Mouse (Mus musculus): ENCODE results near the gene Ptdss2. TPM values are rescaled to one million over a fixed set of nuclear protein-coding genes. Genes with fewer than 3 reads are reported as not detected.

Ptdss2 gene
- 179 TPM for polyA plus RNA-seq (2014; fragmentation: Illumina TruSeq; extraction: RNeasy Lipid Tissue Mini Kit (QIAGEN cat#74804); ENCODE audit: low read depth, low replicate concordance)

DNA sequence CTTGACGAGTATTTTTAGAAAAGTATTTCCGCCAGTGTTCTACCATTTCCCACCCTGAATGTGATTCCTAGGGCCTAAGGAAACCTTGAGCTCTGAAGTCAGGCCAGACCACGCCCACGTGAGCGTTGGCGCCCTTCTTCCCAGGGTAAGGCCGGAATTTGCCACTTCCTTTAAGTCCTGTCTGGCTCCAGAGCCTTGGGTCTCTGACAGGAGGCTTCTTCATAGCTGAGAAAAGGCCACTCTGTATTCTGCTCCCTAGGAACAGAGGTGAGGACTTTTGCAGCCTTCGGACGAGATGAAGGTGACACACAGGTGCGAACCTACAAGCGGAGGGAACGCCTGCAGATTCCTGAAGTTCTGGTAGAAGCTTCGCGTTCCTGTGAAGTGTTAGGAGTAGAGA is at the start of gene Ptdss2:
TSS of gene Ptdss2 (plus strand) at position 138 of the 400 bp plus-strand sequence.

DNA sequence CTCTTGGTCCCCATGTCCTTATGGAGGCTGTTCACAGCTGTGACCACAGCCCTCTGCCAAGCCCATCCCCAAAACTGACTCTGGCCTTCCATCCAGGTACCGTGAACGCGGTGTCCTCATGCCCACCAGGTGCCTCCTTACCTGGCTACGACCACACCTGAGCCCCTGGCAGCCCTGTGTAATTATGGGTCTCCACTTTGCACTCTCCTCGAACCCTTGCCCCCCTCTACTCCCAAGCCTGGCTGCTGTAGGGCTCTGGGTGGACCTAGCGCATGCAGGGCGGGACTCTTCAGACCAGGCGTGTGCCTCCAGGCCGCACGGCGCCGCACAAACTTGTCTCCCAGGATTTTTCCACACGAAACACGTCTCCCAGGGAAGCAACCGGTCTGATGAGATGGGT is 44.3 kb upstream of the Ptdss2 start, which contains the start of gene Pkp3:
TSS of gene Pkp3 (plus strand) at position 378 of the 400 bp plus-strand sequence.

DNA sequence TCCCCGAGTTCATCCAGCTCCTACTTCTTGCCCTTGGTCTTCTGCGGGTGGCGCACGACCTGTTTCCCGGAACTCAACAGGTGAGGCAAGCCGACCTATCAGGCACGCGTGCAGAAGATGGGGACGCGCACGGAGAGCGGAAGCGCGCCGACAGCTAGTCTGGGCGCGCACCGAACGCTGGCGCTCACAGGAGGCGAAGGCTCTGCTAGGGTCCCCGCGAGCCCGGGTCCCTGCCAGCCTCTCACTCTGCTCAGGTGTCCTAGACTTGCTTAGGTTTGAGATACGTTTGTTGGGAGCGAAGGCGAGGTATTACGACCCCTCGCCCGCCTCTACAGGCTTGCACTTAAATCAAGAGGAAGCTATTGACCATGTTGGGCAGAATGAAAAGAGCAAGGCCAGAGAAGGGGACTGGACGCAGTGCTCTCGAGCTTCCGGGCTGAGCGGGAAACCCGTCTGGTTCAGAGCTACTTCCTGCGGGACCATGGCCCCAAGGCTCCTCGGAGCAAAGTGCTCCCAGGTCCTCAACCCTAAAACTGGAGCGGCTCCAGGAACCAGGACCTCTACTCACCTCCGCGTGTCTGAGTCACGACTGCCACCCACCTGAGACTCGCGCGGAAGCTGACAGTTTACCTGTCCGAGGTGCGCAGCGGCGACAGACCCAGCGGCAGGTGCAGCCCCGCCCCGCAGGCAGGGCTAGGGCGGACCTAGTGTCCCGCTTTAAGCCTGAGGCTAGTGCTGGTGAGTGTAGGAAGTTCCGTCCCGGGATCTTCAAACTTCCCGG is 22.1 kb upstream of the Ptdss2 start, which contains the start of gene Sigirr:
TSS of gene Sigirr (minus strand) at position 662 of the 781 bp plus-strand sequence.

DNA sequence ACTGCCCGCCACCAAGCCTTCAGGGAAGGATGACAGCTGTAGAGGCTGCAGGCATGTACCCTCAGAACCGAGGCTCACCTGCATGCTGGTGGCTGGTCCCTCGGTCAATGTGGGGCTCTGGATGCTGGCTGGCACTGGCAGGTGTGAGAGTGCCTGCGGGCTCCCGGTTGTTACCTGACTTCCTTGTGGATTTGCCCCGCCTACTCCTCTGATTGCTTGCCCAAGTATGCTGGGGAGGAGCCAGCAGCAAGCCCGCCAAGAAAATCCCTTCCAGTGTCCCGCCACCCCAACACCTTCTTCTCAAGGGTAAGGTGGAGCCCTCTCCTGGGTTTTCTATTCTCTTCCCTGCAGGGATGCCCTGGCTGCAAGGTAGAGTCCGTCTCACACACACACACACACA is 4.5 kb upstream of the Ptdss2 start, which contains the start of gene Ano9:
TSS of gene Ano9 (minus strand) at position 171 of the 400 bp plus-strand sequence.

DNA sequence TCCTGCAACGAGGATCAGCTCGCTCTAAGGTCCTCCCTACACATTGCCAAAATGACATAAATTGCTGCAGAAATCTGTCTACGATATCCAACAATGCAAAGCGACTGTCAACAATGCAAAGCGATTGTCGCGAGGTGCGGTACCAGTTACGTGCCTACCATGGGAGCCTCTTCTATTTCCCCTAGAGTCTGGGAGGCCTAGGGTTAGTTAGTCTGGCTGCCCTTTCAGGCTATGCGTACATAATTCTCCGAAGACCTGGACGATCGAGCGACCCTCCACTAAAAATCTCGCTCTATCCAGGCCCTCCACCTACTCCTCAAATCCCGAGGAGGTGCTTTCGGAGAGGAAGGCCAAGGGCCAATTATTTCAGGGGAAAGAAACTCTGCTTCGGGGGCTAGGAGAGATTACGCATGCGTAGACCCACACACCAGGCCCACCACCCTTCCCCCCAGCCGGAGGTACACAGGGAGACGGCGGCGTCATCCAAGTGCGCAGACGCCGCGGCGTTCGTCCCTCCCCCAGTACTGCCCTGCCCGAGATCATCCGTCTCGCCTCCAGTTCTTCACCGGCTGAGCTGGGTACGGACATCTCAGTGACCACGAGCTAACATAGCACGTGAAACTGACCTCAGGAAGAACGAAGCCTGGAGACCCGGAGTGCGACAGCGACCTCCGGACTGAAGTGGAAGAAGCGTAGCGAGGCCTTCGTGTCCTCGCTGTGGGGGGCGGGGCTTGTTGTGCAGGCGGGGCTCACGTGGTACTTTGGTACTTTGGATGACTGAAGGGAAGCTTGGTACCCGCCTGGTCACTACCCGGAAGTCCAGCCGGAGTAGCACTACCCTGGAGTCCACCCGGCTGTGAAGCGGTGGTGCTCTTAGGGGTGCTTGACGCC is 50.2 kb downstream of the Ptdss2 start, which contains the start of gene Rnh1:
TSS of gene Rnh1 (minus strand) at position 742 of the 891 bp plus-strand sequence.

DNA sequence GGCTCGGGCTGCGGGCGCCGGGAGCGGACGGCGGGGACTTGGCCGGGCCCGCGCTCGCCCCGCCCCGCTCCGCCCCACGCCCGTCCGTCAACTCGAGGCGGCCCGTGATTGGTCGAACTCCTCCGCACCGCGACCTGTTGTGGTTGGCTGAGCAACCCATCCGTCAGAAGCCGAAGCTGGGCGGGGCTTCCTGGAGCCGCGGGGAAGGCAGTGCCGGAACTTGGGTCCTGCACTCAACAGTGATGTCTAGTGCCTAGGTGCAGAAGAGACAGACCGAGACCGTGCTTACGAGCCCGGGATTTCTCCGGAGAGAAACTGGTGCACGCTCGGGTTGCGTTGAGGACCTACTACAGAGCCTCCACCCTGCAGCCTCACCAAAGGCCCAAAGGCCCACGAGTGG is 71.8 kb downstream of the Ptdss2 start, which contains the start of the genes Hras and Lrrc56:
TSS of gene Hras (minus strand) at position 58 of the 400 bp plus-strand sequence.
TSS of gene Lrrc56 (plus strand) at position 210 of the 400 bp plus-strand sequence.

Other genes starting within 250 kb of the Ptdss2 start
- 142 TPM for gene Psmd13, start 240.4 kb upstream of the Ptdss2 start, polyA plus RNA-seq (2014; fragmentation: Illumina TruSeq; extraction: RNeasy Lipid Tissue Mini Kit (QIAGEN cat#74804); ENCODE audit: low read depth, low replicate concordance)
- gene Sirt3, start 240.1 kb upstream of the Ptdss2 start, polyA plus RNA-seq (2014; fragmentation: Illumina TruSeq; extraction: RNeasy Lipid Tissue Mini Kit (QIAGEN cat#74804); ENCODE audit: low read depth, low replicate concordance) = 9.5 TPM
- gene Cox8b, start 221.9 kb upstream of the Ptdss2 start, polyA plus RNA-seq (2014; fragmentation: Illumina TruSeq; extraction: RNeasy Lipid Tissue Mini Kit (QIAGEN cat#74804); ENCODE audit: low read depth, low replicate concordance) = not detected
- not detected for gene Nlrp6, start 201.5 kb upstream of the Ptdss2 start, polyA plus RNA-seq (2014; fragmentation: Illumina TruSeq; extraction: RNeasy Lipid Tissue Mini Kit (QIAGEN cat#74804); ENCODE audit: low read depth, low replicate concordance)
- gene Pgghg, start 181.0 kb upstream of the Ptdss2 start, polyA plus RNA-seq (2014; fragmentation: Illumina TruSeq; extraction: RNeasy Lipid Tissue Mini Kit (QIAGEN cat#74804); ENCODE audit: low read depth, low replicate concordance) = 0.11 TPM
- not detected for gene Ifitm5, start 172.1 kb upstream of the Ptdss2 start, polyA plus RNA-seq (2014; fragmentation: Illumina TruSeq; extraction: RNeasy Lipid Tissue Mini Kit (QIAGEN cat#74804); ENCODE audit: low read depth, low replicate concordance)
- gene Gm45717, start 166.4 kb upstream of the Ptdss2 start, polyA plus RNA-seq (2014; fragmentation: Illumina TruSeq; extraction: RNeasy Lipid Tissue Mini Kit (QIAGEN cat#74804); ENCODE audit: low read depth, low replicate concordance) = not detected
- 4.3 TPM for gene Ifitm2, start 166.4 kb upstream of the Ptdss2 start, polyA plus RNA-seq (2014; fragmentation: Illumina TruSeq; extraction: RNeasy Lipid Tissue Mini Kit (QIAGEN cat#74804); ENCODE audit: low read depth, low replicate concordance)
- not detected for gene Ifitm1, start 155.2 kb upstream of the Ptdss2 start, polyA plus RNA-seq (2014; fragmentation: Illumina TruSeq; extraction: RNeasy Lipid Tissue Mini Kit (QIAGEN cat#74804); ENCODE audit: low read depth, low replicate concordance)
- 1.7 TPM for gene Ifitm3, start 111.6 kb upstream of the Ptdss2 start, polyA plus RNA-seq (2014; fragmentation: Illumina TruSeq; extraction: RNeasy Lipid Tissue Mini Kit (QIAGEN cat#74804); ENCODE audit: low read depth, low replicate concordance)
- gene Ifitm6, start 104.5 kb upstream of the Ptdss2 start, polyA plus RNA-seq (2014; fragmentation: Illumina TruSeq; extraction: RNeasy Lipid Tissue Mini Kit (QIAGEN cat#74804); ENCODE audit: low read depth, low replicate concordance) = not detected
- gene Gm17387, start 93.3 kb upstream of the Ptdss2 start, polyA plus RNA-seq (2014; fragmentation: Illumina TruSeq; extraction: RNeasy Lipid Tissue Mini Kit (QIAGEN cat#74804); ENCODE audit: low read depth, low replicate concordance) = not detected
- 1.2 TPM for gene B4galnt4, start 61.3 kb upstream of the Ptdss2 start, polyA plus RNA-seq (2014; fragmentation: Illumina TruSeq; extraction: RNeasy Lipid Tissue Mini Kit (QIAGEN cat#74804); ENCODE audit: low read depth, low replicate concordance)
- gene Pkp3, start 44.2 kb upstream of the Ptdss2 start, polyA plus RNA-seq (2014; fragmentation: Illumina TruSeq; extraction: RNeasy Lipid Tissue Mini Kit (QIAGEN cat#74804); ENCODE audit: low read depth, low replicate concordance) = not detected
- not detected for gene Sigirr, start 21.8 kb upstream of the Ptdss2 start, polyA plus RNA-seq (2014; fragmentation: Illumina TruSeq; extraction: RNeasy Lipid Tissue Mini Kit (QIAGEN cat#74804); ENCODE audit: low read depth, low replicate concordance)
- 0.18 TPM for gene Ano9, start 4.6 kb upstream of the Ptdss2 start, polyA plus RNA-seq (2014; fragmentation: Illumina TruSeq; extraction: RNeasy Lipid Tissue Mini Kit (QIAGEN cat#74804); ENCODE audit: low read depth, low replicate concordance)
- gene Rnh1, start 50.5 kb downstream of the Ptdss2 start, polyA plus RNA-seq (2014; fragmentation: Illumina TruSeq; extraction: RNeasy Lipid Tissue Mini Kit (QIAGEN cat#74804); ENCODE audit: low read depth, low replicate concordance) = 0.41 TPM
- gene Hras, start 71.6 kb downstream of the Ptdss2 start, polyA plus RNA-seq (2014; fragmentation: Illumina TruSeq; extraction: RNeasy Lipid Tissue Mini Kit (QIAGEN cat#74804); ENCODE audit: low read depth, low replicate concordance) = 6.3 TPM
- 9.5 TPM for gene Lrrc56, start 71.8 kb downstream of the Ptdss2 start, polyA plus RNA-seq (2014; fragmentation: Illumina TruSeq; extraction: RNeasy Lipid Tissue Mini Kit (QIAGEN cat#74804); ENCODE audit: low read depth, low replicate concordance)
- 18.2 TPM for gene Lmntd2, start 91.7 kb downstream of the Ptdss2 start, polyA plus RNA-seq (2014; fragmentation: Illumina TruSeq; extraction: RNeasy Lipid Tissue Mini Kit (QIAGEN cat#74804); ENCODE audit: low read depth, low replicate concordance)
- 2.4 TPM for gene Rassf7, start 93.5 kb downstream of the Ptdss2 start, polyA plus RNA-seq (2014; fragmentation: Illumina TruSeq; extraction: RNeasy Lipid Tissue Mini Kit (QIAGEN cat#74804); ENCODE audit: low read depth, low replicate concordance)
- gene Phrf1, start 106.4 kb downstream of the Ptdss2 start, polyA plus RNA-seq (2014; fragmentation: Illumina TruSeq; extraction: RNeasy Lipid Tissue Mini Kit (QIAGEN cat#74804); ENCODE audit: low read depth, low replicate concordance) = 24.6 TPM
- 2.1 TPM for gene Irf7, start 144.1 kb downstream of the Ptdss2 start, polyA plus RNA-seq (2014; fragmentation: Illumina TruSeq; extraction: RNeasy Lipid Tissue Mini Kit (QIAGEN cat#74804); ENCODE audit: low read depth, low replicate concordance)
- gene Cdhr5, start 154.4 kb downstream of the Ptdss2 start, polyA plus RNA-seq (2014; fragmentation: Illumina TruSeq; extraction: RNeasy Lipid Tissue Mini Kit (QIAGEN cat#74804); ENCODE audit: low read depth, low replicate concordance) = 1.5 TPM
- gene Sct, start 156.8 kb downstream of the Ptdss2 start, polyA plus RNA-seq (2014; fragmentation: Illumina TruSeq; extraction: RNeasy Lipid Tissue Mini Kit (QIAGEN cat#74804); ENCODE audit: low read depth, low replicate concordance) = not detected
- 1.1 TPM for gene Drd4, start 169.6 kb downstream of the Ptdss2 start, polyA plus RNA-seq (2014; fragmentation: Illumina TruSeq; extraction: RNeasy Lipid Tissue Mini Kit (QIAGEN cat#74804); ENCODE audit: low read depth, low replicate concordance)
- 1.2 TPM for gene Deaf1, start 205.3 kb downstream of the Ptdss2 start, polyA plus RNA-seq (2014; fragmentation: Illumina TruSeq; extraction: RNeasy Lipid Tissue Mini Kit (QIAGEN cat#74804); ENCODE audit: low read depth, low replicate concordance)
- 15.0 TPM for gene Tmem80, start 205.4 kb downstream of the Ptdss2 start, polyA plus RNA-seq (2014; fragmentation: Illumina TruSeq; extraction: RNeasy Lipid Tissue Mini Kit (QIAGEN cat#74804); ENCODE audit: low read depth, low replicate concordance)
- gene Eps8l2, start 216.5 kb downstream of the Ptdss2 start, polyA plus RNA-seq (2014; fragmentation: Illumina TruSeq; extraction: RNeasy Lipid Tissue Mini Kit (QIAGEN cat#74804); ENCODE audit: low read depth, low replicate concordance) = 0.34 TPM

Data from testis, adult 10 weeks (tissue).